Mouse (Mus musculus): ENCODE measurements around the gene Strbp. TPM values are rescaled to one million over a fixed set of nuclear protein-coding genes. Genes with fewer than 3 reads are reported as not detected.
A peak's percentile ranks its signal among the peaks of the same experiment; 100 is the strongest.

Gene Strbp
- 5.0 and 6.8 TPM in 2 replicates for polyA plus RNA-seq (2012; rRNA removed)

DNA sequence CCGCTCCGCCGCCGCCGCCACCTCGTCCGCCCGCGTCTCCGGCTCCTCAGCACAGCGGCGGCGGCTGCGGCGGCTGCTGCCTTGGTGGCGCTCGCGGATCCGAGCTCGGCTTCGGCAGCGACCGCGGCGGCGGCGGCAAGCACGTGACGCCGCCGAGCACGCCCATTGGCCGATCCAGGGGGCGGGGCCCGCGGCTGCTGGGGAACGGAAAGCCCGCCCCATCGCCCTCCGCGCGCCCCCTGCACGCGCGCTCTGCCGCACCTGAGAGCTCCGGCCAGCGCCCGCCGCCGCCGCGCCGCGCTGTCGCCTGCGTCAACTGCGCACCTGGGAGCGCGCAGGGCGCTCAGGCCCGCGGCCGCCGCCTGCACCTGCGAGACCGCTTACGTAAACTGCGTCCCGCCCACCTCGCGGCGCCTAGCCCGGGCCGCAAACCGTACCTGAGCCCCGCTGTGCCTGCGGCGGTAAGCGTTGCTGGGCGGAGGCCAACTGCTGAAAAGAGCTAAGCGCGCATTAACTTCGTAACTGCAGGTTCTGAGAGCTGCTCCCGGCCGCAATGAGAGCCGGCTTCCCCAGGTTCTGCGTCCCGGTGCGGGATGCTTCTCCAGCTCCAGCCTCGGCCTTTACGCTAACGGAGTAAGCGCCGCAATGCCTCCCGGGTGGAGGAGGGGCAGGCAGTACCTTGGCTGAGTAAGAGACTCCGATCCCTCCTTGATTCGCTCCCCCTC, at the start of gene Strbp:
TSS of gene Strbp (minus strand) at position 630 of the 725 bp plus-strand sequence.
- Histone ChIP-seq H3K27me3 (replicated peaks; ENCODE audit: control insufficient read depth, insufficient read depth, low read length) (no peaks in the 10 kb centered on the region), H3K4me1 (ENCODE audit: control insufficient read depth, insufficient read depth, low read length) (peaks cover 6% of the 10 kb centered on the region; the same call in 1 of the 2 replicates), H3K4me3 (ENCODE audit: insufficient read depth, low read depth, low read length) (peak within 1 kb of the TSS; percentile 85), H3K36me3 (ENCODE audit: control insufficient read depth, insufficient read depth, low read length) (no peaks in the 10 kb centered on the region), H3K27ac (ENCODE audit: insufficient read depth, low read depth, low read length) (peak within 1 kb of the TSS; percentile 95)
- DNase-seq = peak; percentile 97
- under 1% methylated on average over 98 of the region's 98 CpGs for WGBS
- TF ChIP-seq CTCF (conservative IDR thresholded peaks at IDR 0.05; ENCODE audit: insufficient read depth, insufficient read length, low read depth, low read length) (no peak), POLR2A (IDR thresholded peaks at IDR 0.05; ENCODE audit: low read depth, low read length) (peak; percentile 7)

DNA sequence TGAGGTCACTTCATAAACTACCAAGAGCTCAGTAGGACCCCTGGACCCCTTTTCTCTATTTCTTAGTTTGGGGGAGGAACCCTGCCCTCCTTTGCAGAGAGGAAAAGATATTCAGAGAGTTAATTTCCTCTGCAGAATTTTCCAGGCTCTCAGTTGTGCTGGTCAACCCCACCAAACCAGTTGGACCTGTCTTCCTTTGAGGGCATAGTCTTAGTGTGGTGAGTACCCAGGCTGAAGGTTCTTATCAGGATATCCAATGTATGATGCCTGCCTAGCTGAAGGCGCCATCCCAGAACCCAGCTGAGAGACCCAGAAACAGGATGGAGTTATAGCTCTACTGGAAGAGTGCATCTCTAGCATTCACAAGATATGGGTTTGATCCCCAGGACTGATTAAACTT, 47.5 kb upstream of the Strbp start:
- WGBS = 94% methylated on average over 1 of the region's 1 CpGs
- DNase-seq = no peak
- TF ChIP-seq CTCF (conservative IDR thresholded peaks at IDR 0.05; ENCODE audit: insufficient read depth, insufficient read length, low read depth, low read length) (no peak), POLR2A (IDR thresholded peaks at IDR 0.05; ENCODE audit: low read depth, low read length) (no peak)
- H3K36me3 ChIP-seq (ENCODE audit: control insufficient read depth, insufficient read depth, low read length) = no peaks in the 10 kb centered on the region
- H3K4me1 ChIP-seq (ENCODE audit: control insufficient read depth, insufficient read depth, low read length) = peaks cover 4% of the 10 kb centered on the region; the same call in 1 of the 2 replicates
- no peak overlapping the region for H3K27ac ChIP-seq (ENCODE audit: insufficient read depth, low read depth, low read length)
- no peaks in the 10 kb centered on the region for H3K27me3 ChIP-seq (replicated peaks; ENCODE audit: control insufficient read depth, insufficient read depth, low read length)
- no peak overlapping the region for H3K4me3 ChIP-seq (ENCODE audit: insufficient read depth, low read depth, low read length)

DNA sequence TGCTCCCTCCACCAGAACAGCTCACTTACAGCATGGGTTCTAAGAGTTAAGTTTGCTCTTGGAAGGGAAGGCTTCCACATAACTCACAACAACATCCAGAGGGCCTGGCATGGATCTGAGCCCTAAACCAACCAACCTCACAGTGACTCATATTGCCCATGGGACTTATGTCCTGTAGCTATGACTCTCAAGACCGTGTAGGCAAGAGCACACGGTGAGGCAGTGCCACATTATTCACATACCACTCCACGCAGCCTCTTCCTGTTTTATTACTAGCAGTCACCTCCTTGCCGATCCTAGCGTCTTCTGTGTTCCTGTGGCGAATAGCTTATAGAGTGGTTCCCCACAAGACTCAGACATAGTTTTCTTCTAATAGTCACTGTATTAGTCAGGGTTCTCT, 45.7 kb upstream of the Strbp start:
- no peak for DNase-seq
- Histone ChIP-seq H3K27me3 (replicated peaks; ENCODE audit: control insufficient read depth, insufficient read depth, low read length) (no peaks in the 10 kb centered on the region), H3K36me3 (ENCODE audit: control insufficient read depth, insufficient read depth, low read length) (no peaks in the 10 kb centered on the region), H3K27ac (ENCODE audit: insufficient read depth, low read depth, low read length) (no peak overlapping the region), H3K4me1 (ENCODE audit: control insufficient read depth, insufficient read depth, low read length) (peaks cover 14% of the 10 kb centered on the region), H3K4me3 (ENCODE audit: insufficient read depth, low read depth, low read length) (no peak overlapping the region)
- 50% methylated on average over 6 of the region's 6 CpGs for WGBS
- TF ChIP-seq POLR2A (IDR thresholded peaks at IDR 0.05; ENCODE audit: low read depth, low read length) = no peak
- TF ChIP-seq CTCF (conservative IDR thresholded peaks at IDR 0.05; ENCODE audit: insufficient read depth, insufficient read length, low read depth, low read length) = no peak

DNA sequence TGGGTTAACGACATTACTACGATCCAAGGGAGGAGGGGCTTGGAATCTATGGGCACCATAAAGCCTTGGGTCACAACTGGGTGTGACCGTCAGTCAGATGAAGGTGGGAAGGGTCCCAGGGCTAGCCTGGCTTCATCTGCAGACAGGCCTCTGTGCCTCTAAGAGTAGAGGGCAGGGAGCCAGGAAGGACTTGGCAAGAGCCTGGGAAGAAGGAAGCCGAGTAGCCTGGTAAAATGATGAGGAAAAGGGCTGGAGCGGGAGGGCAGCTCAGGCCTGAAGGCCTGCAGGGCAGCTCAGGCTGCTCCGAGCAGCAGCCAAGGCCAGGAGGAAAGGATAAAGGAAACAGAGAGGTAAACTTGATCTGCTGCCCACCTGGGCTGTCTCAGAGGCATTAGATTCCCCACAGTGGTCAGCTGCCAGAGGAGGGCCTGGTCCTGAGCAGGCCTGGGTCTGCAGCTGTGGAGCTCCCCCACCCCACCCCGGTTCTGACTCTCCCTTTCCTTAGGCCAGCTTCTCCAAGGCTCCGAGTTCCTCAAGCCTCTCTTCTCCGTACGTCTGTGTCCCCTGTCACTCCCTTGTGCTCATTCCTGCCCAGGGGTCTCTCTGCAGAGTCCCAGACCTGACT, 44.9 kb upstream of the Strbp start:
- Histone ChIP-seq H3K4me3 (ENCODE audit: insufficient read depth, low read depth, low read length) (no peak overlapping the region), H3K27me3 (replicated peaks; ENCODE audit: control insufficient read depth, insufficient read depth, low read length) (no peaks in the 10 kb centered on the region), H3K4me1 (ENCODE audit: control insufficient read depth, insufficient read depth, low read length) (peaks cover 14% of the 10 kb centered on the region), H3K36me3 (ENCODE audit: control insufficient read depth, insufficient read depth, low read length) (no peaks in the 10 kb centered on the region), H3K27ac (ENCODE audit: insufficient read depth, low read depth, low read length) (no peak overlapping the region)
- peak; percentile 47 for DNase-seq
- WGBS = 53% methylated on average over 10 of the region's 10 CpGs
- no peak for TF ChIP-seq CTCF (conservative IDR thresholded peaks at IDR 0.05; ENCODE audit: insufficient read depth, insufficient read length, low read depth, low read length)
- TF ChIP-seq POLR2A (IDR thresholded peaks at IDR 0.05; ENCODE audit: low read depth, low read length) = no peak

DNA sequence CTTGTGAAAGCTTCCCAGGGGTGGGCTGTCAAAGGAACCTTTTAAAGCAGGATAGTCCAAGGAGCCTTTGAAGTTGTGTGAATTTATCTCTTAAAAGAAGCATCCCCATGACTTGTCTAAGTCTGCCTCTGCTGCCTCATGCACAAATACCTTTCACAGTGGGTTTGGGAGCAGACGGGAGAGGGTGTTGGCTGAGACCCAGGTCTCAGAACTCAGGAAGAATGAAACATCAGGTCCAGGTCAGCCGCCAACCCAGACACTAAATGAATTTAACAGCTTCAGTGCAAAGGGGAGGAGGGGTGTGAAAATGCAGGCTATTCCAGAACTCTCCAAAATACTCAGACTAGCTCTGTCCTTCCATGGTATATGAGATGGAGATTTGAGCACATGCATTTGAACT, 44.2 kb upstream of the Strbp start:
- TF ChIP-seq CTCF (conservative IDR thresholded peaks at IDR 0.05; ENCODE audit: insufficient read depth, insufficient read length, low read depth, low read length) (no peak), POLR2A (IDR thresholded peaks at IDR 0.05; ENCODE audit: low read depth, low read length) (no peak)
- H3K4me3 ChIP-seq (ENCODE audit: insufficient read depth, low read depth, low read length) = no peak overlapping the region
- peaks cover 14% of the 10 kb centered on the region for H3K4me1 ChIP-seq (ENCODE audit: control insufficient read depth, insufficient read depth, low read length)
- DNase-seq = no peak
- no peaks in the 10 kb centered on the region for H3K27me3 ChIP-seq (replicated peaks; ENCODE audit: control insufficient read depth, insufficient read depth, low read length)
- no peak overlapping the region for H3K27ac ChIP-seq (ENCODE audit: insufficient read depth, low read depth, low read length)
- 67% methylated on average over 2 of the region's 2 CpGs for WGBS
- H3K36me3 ChIP-seq (ENCODE audit: control insufficient read depth, insufficient read depth, low read length) = no peaks in the 10 kb centered on the region

DNA sequence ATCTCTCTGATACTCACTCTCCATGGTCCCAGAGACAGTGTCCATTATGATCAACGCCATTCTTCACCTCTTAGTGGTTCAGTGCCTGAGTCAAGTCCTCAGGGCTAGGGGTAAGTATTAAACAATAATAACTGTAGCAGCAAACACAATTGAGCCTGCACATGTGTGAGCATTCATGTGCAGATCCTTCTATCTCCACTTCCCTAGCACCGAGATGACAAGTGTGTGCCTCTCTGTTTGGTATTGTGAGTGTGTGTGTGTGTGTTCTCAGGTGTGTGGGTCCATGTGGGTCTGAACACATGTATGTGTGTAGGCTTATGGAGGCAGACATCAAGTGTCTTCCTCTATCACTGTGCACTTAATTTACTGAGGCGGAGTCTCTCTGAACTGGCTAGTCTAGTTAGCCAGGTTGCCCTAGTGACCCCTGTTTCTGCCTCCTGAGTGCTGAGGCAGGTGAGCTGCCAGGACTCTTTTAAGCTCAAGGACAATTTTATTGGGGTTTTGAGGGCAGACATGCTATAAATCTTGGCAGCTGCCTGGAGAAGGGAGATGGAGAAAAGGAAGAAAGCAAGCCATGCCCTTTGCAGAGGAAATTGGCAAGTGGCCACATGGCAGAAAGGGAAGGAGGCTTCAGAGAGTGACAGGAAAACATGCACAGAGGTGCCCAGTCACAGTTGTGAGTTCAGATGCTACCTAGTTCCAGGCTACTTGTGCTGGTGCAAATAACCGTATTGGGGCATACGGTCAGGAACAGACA, 42.8 kb upstream of the Strbp start:
- WGBS = 88% methylated on average over 5 of the region's 5 CpGs
- TF ChIP-seq CTCF (conservative IDR thresholded peaks at IDR 0.05; ENCODE audit: insufficient read depth, insufficient read length, low read depth, low read length) (no peak), POLR2A (IDR thresholded peaks at IDR 0.05; ENCODE audit: low read depth, low read length) (no peak)
- Histone ChIP-seq H3K36me3 (ENCODE audit: control insufficient read depth, insufficient read depth, low read length) (no peaks in the 10 kb centered on the region), H3K4me3 (ENCODE audit: insufficient read depth, low read depth, low read length) (no peak overlapping the region), H3K27me3 (replicated peaks; ENCODE audit: control insufficient read depth, insufficient read depth, low read length) (no peaks in the 10 kb centered on the region), H3K4me1 (ENCODE audit: control insufficient read depth, insufficient read depth, low read length) (peaks cover 17% of the 10 kb centered on the region), H3K27ac (ENCODE audit: insufficient read depth, low read depth, low read length) (no peak overlapping the region)
- DNase-seq = peak; percentile 56
